Mouse (Mus musculus) heart, postnatal 14 days (tissue): ENCODE measurements around the gene Leap2. TPM values are rescaled to one million over a fixed set of nuclear protein-coding genes. Genes with fewer than 3 reads are reported as not detected.

Experiments used
- DNase-seq, 2 experiments: peaks; one replicate each; pipeline ENCODE4 v3.0.0; 2021 to 2022
- intact Hi-C: fragments of 180-260 bp; cut with DNase I; formaldehyde crosslinking; loops from one replicate; pipeline ENCODE4 v1.15.1; 2025
- long read RNA-seq, 2 experiments: library from polyadenylated mRNA; stranded (forward); transcript quantifications; one replicate each; pipeline ENCODE4 v2.0.0; 2021
- total RNA-seq, 2 experiments: library from RNA; stranded (reverse); gene quantifications; 2 replicates each; pipeline ENCODE4 v1.2.3; 2021

The Leap2 gene
- total RNA-seq, result not detected
- long read RNA-seq, experiment 1, result 0 reads
- long read RNA-seq, experiment 2, result 0 reads

GRCm38 (mm10) chr11:53423036-53423435 lies at the start of gene Leap2:
TSS of gene Leap2 (minus strand) at chr11:53423170.
- DNase-seq, result no peak
- intact Hi-C loops, result no loop called here

GRCm38 (mm10) chr11:53472709-53473108 lies 49.7 kb upstream of the Leap2 start:
- no peak for DNase-seq
- intact Hi-C loops, result loop anchor here (5.0 kb wide), 2 partner anchors 110 to 265 kb away; no protein-coding TSS in a partner anchor

GRCm38 (mm10) chr11:53469968-53470695 lies 47.2 kb upstream of the Leap2 start, which contains the start of gene Gm9837:
TSS of gene Gm9837 (minus strand) at chr11:53470479.
- peak; percentile 91 to 95 for DNase-seq
- intact Hi-C loops, result loop anchor here (2.0 to 5.0 kb wide), 4 partner anchors 39 to 267 kb away; no protein-coding TSS in a partner anchor

GRCm38 (mm10) chr11:53469294-53469967 lies 46.5 kb upstream of the Leap2 start:
- no peak for DNase-seq
- intact Hi-C loops, result no loop called here

- DNase-seq, result peak; percentile 78 to 88
- intact Hi-C loops, result no loop called here
Measured at GRCm38 (mm10) chr11:53466231-53466971, 43.4 kb upstream of the Leap2 start.

- DNase-seq, result peak; percentile 19 to 27
- intact Hi-C loops, result no loop called here
Measured at GRCm38 (mm10) chr11:53463551-53464424, 40.8 kb upstream of the Leap2 start.

- no peak for DNase-seq
- intact Hi-C loops, result no loop called here
Measured at GRCm38 (mm10) chr11:53461727-53462126, 38.8 kb upstream of the Leap2 start.

- DNase-seq, result no peak
- intact Hi-C loops, result no loop called here
Measured at GRCm38 (mm10) chr11:53460192-53460591, 37.2 kb upstream of the Leap2 start.

GRCm38 (mm10) chr11:53458996-53459395 lies 36.0 kb upstream of the Leap2 start:
- no peak for DNase-seq
- intact Hi-C loops, result no loop called here

GRCm38 (mm10) chr11:53457372-53457954 lies 34.5 kb upstream of the Leap2 start:
- intact Hi-C loops, result no loop called here
- no peak for DNase-seq

GRCm38 (mm10) chr11:53456474-53457371 lies 33.8 kb upstream of the Leap2 start, which contains the start of the genes Gm10447 and Shroom1:
TSS of gene Gm10447 (minus strand) at chr11:53457110.
TSS of gene Shroom1 (plus strand) at chr11:53457205.
- intact Hi-C loops, result no loop called here
- peak; percentile 75 for DNase-seq

- intact Hi-C loops, result no loop called here
- DNase-seq, result no peak
Measured at GRCm38 (mm10) chr11:53453031-53453430, 30.1 kb upstream of the Leap2 start.

GRCm38 (mm10) chr11:53452396-53452795 lies 29.4 kb upstream of the Leap2 start:
- no peak for DNase-seq
- intact Hi-C loops, result no loop called here

GRCm38 (mm10) chr11:53451361-53451760 lies 28.4 kb upstream of the Leap2 start:
- no peak for DNase-seq
- intact Hi-C loops, result loop anchor here (2.0 kb wide), 1 partner anchor 37 kb away; no protein-coding TSS in a partner anchor

GRCm38 (mm10) chr11:53450070-53450705 lies 27.2 kb upstream of the Leap2 start:
- no peak for DNase-seq
- intact Hi-C loops, result loop anchor here (2.0 kb wide), 1 partner anchor 35 kb away; no protein-coding TSS in a partner anchor

- intact Hi-C loops, result no loop called here
- DNase-seq, result peak; percentile 74 to 80
Measured at GRCm38 (mm10) chr11:53448529-53448928, 25.6 kb upstream of the Leap2 start.

GRCm38 (mm10) chr11:53447996-53448395 lies 25.0 kb upstream of the Leap2 start:
- DNase-seq, result no peak
- intact Hi-C loops, result no loop called here

GRCm38 (mm10) chr11:53446183-53446582 lies 23.2 kb upstream of the Leap2 start:
- no peak for DNase-seq
- intact Hi-C loops, result no loop called here
